Mouse (Mus musculus): Measurements from ENCODE around the gene Mxra8. TPM values are rescaled to one million over a fixed set of nuclear protein-coding genes. Genes with fewer than 3 reads are reported as not detected.

Gene Mxra8
- polyA plus RNA-seq, 1 experiment from 2014 or later: 0.19 TPM

DNA sequence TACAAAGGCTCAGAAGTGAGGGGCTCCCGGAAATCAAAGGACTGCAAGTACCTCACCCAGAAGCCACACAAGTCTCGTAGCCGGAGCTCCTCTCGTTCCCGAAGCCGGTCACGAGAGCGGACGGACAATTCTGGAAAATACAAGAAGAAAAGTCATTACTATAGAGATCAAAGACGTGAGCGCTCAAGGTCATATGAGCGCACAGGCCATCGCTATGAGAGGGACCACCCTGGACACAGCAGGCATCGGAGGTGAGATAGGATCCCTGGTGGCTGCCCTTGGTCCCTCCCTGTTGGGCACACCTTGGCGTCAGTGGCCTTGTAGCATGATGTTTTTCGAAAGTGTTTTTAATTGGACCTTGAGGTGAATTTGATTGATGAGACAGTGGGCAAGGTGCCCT, 16.0 kb upstream of the Mxra8 start:
- Histone ChIP-seq H3K4me3 (ENCODE audit: inconsistent target) (no peak overlapping the region), H3K36me3 (ENCODE audit: inconsistent target) (peaks cover 83% of the 10 kb centered on the region), H3K79me2 (ENCODE audit: inconsistent target) (peaks cover 69% of the 10 kb centered on the region), H3K27ac (no peak overlapping the region)
- WGBS (ENCODE audit: missing documents): 97% methylated on average over 16 of the region's 16 CpGs

DNA sequence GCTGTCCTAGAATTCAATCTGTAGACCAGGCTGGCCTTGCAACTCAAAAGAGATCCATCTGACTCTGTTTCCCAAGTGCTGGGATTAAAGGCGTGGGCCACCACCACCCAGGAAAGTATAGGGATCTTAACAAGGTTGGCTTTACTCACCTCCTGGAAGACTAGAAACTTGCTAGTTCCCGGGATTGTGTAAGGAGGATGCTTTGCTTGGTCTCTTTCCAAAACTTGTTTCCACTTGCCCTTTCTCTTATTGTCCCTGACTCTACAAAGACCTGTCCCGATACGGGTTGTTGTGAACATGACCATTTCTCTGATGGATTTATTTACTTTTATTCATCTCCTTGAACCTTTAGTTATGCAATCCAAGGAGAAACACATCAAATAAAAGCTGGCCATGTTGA, 9.6 kb upstream of the Mxra8 start:
- Histone ChIP-seq H3K4me3 (ENCODE audit: inconsistent target) (no peak overlapping the region), H3K79me2 (ENCODE audit: inconsistent target) (peaks cover 24% of the 10 kb centered on the region), H3K36me3 (ENCODE audit: inconsistent target) (peaks cover 20% of the 10 kb centered on the region), H3K27ac (no peak overlapping the region)
- WGBS (ENCODE audit: missing documents): 93% methylated on average over 4 of the region's 4 CpGs

GRCm38 (mm10) chr4:155830596-155830995, 8.9 kb upstream of the Mxra8 start:
- H3K27ac ChIP-seq: peak overlapping the region; percentile 81
- peaks cover 19% of the 10 kb centered on the region for H3K79me2 ChIP-seq (ENCODE audit: inconsistent target)
- 63% methylated on average over 6 of the region's 8 CpGs for WGBS (ENCODE audit: missing documents)
- peak overlapping the region; percentile 81; the same call in 1 of the 2 replicates for H3K4me3 ChIP-seq (ENCODE audit: inconsistent target)
- H3K36me3 ChIP-seq (ENCODE audit: inconsistent target): peaks cover 13% of the 10 kb centered on the region; the same call in 1 of the 2 replicates

DNA sequence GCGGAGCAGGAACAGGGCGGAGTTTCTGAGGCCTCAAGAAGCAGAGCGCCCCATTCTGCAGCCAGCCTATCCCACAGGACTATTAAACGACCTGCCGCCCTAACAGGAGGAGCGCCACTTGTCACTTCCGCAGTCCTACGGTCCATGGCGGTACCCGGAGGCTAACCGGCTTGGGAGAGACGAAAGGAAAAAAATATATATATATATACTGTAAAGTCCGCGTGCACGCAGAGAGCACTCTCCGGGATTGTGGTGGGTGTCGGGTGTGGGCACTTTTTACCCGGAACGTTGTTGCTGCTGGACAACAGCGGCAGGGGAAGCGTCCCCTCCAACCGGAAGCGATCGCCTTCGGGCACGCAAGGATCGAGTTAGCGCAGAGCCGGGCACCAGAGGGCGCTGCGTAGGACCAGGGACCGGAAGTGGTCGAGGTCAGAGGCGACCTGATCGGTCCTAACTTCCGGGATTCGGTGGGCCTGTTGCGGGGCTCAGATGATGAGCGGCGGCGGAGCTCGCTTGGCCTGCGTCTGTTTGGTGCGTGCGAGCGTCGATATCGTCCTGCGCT, 8.2 kb upstream of the Mxra8 start, which contains the start of gene Aurkaip1:
Gene Aurkaip1 (plus strand): TSS at position 68 of the 562 bp plus-strand sequence.
- H3K79me2 ChIP-seq (ENCODE audit: inconsistent target): peaks cover 19% of the 10 kb centered on the region
- peak within 1 kb of the TSS; percentile 81 for H3K4me3 ChIP-seq (ENCODE audit: inconsistent target)
- WGBS (ENCODE audit: missing documents): under 1% methylated on average over 48 of the region's 49 CpGs
- peak within 1 kb of the TSS; percentile 81 for H3K27ac ChIP-seq
- H3K36me3 ChIP-seq (ENCODE audit: inconsistent target): peaks cover 13% of the 10 kb centered on the region; the same call in 1 of the 2 replicates

GRCm38 (mm10) chr4:155831831-155832230, 7.6 kb upstream of the Mxra8 start:
- peak overlapping the region; percentile 81 for H3K27ac ChIP-seq
- peak overlapping the region; percentile 81 for H3K4me3 ChIP-seq (ENCODE audit: inconsistent target)
- peaks cover 19% of the 10 kb centered on the region for H3K79me2 ChIP-seq (ENCODE audit: inconsistent target)
- WGBS (ENCODE audit: missing documents): 1% methylated on average over 25 of the region's 25 CpGs
- peaks cover 9% of the 10 kb centered on the region; the same call in 1 of the 2 replicates for H3K36me3 ChIP-seq (ENCODE audit: inconsistent target)

DNA sequence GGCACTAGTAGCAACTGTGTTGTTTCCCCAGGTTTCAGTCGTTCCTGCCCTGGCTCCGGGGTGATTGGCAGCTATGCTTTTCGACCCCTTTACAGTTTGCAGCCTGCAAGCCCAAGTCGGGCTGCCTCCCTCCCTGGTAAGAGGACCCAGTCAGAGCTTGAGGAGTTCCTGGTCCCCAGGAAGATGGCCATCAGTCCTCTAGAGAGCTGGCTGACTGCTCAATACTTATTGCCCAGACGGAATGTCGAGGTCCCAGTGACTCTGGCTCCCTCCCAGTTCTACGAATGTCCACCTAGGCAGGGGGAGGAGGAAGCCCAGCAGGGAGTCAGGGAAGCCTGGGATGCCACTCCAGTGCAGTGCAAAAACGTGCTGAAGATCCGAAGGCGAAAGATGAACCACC, 7.2 kb upstream of the Mxra8 start:
- 0 out of 2 replicates have a peak, but pooled peaks cover 5% of the 10 kb centered on the region for H3K36me3 ChIP-seq (ENCODE audit: inconsistent target)
- H3K27ac ChIP-seq: peak overlapping the region; percentile 81
- 58% methylated on average over 10 of the region's 10 CpGs for WGBS (ENCODE audit: missing documents)
- peak overlapping the region; percentile 81 for H3K4me3 ChIP-seq (ENCODE audit: inconsistent target)
- peaks cover 19% of the 10 kb centered on the region for H3K79me2 ChIP-seq (ENCODE audit: inconsistent target)

DNA sequence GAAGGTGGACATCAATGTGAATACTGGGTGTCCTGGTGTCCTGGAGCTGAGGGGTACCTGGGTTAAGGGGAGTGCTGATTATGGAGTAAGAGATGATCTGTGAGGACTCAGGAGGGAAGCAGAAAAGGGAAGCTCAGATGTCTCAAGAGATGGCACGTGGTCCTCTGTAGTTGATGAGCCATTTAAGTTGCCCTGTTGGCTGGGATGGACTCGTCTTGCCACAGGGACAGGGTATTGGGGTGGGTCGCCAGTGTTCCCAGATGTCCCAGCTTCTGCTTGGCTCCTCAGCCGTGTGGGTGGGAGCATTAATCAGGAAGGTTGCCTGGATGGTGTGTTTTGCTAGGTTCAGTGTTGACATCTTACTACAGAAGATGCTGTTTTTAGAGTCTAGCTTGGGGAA, 6.2 kb upstream of the Mxra8 start:
- H3K27ac ChIP-seq: no peak overlapping the region
- H3K79me2 ChIP-seq (ENCODE audit: inconsistent target): peaks cover 19% of the 10 kb centered on the region
- H3K4me3 ChIP-seq (ENCODE audit: inconsistent target): no peak overlapping the region
- WGBS (ENCODE audit: missing documents): 64% methylated on average over 4 of the region's 4 CpGs
- no peaks in the 10 kb centered on the region for H3K36me3 ChIP-seq (ENCODE audit: inconsistent target)

GRCm38 (mm10) chr4:155833836-155834235, 5.6 kb upstream of the Mxra8 start:
- peaks cover 19% of the 10 kb centered on the region for H3K79me2 ChIP-seq (ENCODE audit: inconsistent target)
- no peak overlapping the region for H3K27ac ChIP-seq
- WGBS (ENCODE audit: missing documents): 40% methylated on average over 2 of the region's 2 CpGs
- H3K36me3 ChIP-seq (ENCODE audit: inconsistent target): no peaks in the 10 kb centered on the region
- no peak overlapping the region for H3K4me3 ChIP-seq (ENCODE audit: inconsistent target)

- H3K79me2 ChIP-seq (ENCODE audit: inconsistent target): peaks cover 9% of the 10 kb centered on the region
- no peak overlapping the region for H3K27ac ChIP-seq
- H3K4me3 ChIP-seq (ENCODE audit: inconsistent target): no peak overlapping the region
- WGBS (ENCODE audit: missing documents): 23% methylated on average over 11 of the region's 11 CpGs
- no peaks in the 10 kb centered on the region for H3K36me3 ChIP-seq (ENCODE audit: inconsistent target)
Measured at GRCm38 (mm10) chr4:155837404-155838010, 2.0 kb upstream of the Mxra8 start.

GRCm38 (mm10) chr4:155838187-155839153, 1.0 kb upstream of the Mxra8 start:
- H3K79me2 ChIP-seq (ENCODE audit: inconsistent target): no peaks in the 10 kb centered on the region; the same call in 1 of the 2 replicates
- H3K4me3 ChIP-seq (ENCODE audit: inconsistent target): no peak overlapping the region
- H3K27ac ChIP-seq: no peak overlapping the region
- WGBS (ENCODE audit: missing documents): 82% methylated on average over 8 of the region's 8 CpGs
- H3K36me3 ChIP-seq (ENCODE audit: inconsistent target): no peaks in the 10 kb centered on the region

DNA sequence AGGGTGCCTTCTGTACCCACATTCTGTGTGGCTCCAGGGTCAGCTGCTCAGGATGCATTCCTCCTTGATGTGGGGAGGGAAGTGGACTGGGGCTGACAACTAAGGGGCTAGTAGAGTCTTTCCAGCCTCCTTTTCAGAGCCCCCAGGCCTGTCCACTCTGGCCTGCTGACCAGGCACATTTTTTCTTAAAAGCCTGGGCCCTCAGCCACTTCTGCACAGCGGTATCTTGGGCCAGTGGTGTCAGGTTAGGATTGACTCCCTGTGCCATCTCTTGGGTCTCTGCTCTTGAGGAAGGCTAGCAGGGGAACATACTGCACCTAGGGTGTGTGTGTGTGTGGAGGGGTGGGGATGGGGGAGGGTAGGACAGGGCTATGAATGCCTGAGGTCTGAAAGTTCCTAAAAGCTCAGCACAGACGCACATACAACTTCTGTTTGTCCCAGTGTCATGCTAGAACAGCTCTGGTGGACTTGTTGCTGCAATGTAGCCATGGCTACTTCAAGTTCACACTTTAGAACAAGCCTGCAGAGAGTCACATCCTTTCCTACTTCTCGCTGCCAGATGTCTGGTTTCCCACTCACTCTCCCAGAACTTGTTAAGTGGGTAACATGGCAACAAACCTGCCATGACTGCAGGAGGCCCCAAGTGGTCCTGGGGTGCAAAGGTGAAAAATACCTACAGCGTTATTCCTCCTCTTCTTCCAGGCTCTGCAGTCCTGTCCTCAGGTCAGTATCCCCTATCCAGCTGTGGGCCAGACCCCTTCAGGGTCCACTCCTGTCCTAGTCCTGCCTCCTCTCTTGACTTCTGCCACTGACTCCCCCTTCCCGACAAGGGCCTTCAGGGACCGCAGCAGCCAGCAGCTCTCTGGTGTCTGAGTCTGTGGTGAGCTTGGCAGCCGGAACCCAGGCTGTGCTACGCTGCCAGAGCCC, 859 bp downstream of the Mxra8 start:
- 34% methylated on average over 8 of the region's 8 CpGs for WGBS (ENCODE audit: missing documents)
- Histone ChIP-seq H3K79me2 (ENCODE audit: inconsistent target) (no peaks in the 10 kb centered on the region), H3K4me3 (ENCODE audit: inconsistent target) (peak overlapping the region; percentile 12; the same call in 1 of the 2 replicates), H3K36me3 (ENCODE audit: inconsistent target) (no peaks in the 10 kb centered on the region), H3K27ac (no peak overlapping the region)

DNA sequence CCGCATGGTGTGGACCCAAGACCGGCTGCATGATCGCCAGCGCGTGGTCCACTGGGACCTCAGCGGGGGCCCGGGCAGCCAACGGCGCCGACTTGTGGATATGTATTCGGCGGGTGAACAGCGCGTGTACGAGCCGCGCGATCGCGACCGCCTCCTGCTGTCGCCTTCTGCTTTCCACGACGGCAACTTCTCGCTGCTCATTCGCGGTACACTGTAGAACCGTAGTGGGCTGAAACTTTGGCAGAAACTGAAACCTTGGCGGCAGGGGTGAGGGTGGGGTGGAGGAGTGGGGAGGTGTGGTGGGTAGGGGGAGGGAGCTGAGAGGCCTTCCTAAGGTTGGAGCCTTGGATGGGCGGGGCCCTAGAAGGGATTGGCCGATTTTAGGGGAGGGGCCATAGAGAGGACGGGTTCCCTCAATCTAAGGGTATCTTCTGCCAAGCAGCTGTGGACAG, 1.5 kb downstream of the Mxra8 start:
- Histone ChIP-seq H3K4me3 (ENCODE audit: inconsistent target) (peak overlapping the region; percentile 12; the same call in 1 of the 2 replicates), H3K79me2 (ENCODE audit: inconsistent target) (no peaks in the 10 kb centered on the region), H3K36me3 (ENCODE audit: inconsistent target) (no peaks in the 10 kb centered on the region), H3K27ac (no peak overlapping the region)
- WGBS (ENCODE audit: missing documents): 3% methylated on average over 21 of the region's 32 CpGs

GRCm38 (mm10) chr4:155841651-155842270, 2.3 kb downstream of the Mxra8 start:
- no peaks in the 10 kb centered on the region for H3K36me3 ChIP-seq (ENCODE audit: inconsistent target)
- H3K79me2 ChIP-seq (ENCODE audit: inconsistent target): no peaks in the 10 kb centered on the region
- H3K27ac ChIP-seq: no peak overlapping the region
- WGBS (ENCODE audit: missing documents): 74% methylated on average over 37 of the region's 38 CpGs
- H3K4me3 ChIP-seq (ENCODE audit: inconsistent target): no peak overlapping the region
